Mouse (Mus musculus) small intestine, adult 2 months (tissue): ENCODE data around the gene Btg4.

Experiments
- CTCF ChIP-seq: fragments of 200-500 bp; IDR thresholded peaks from 2 replicates; pipeline ENCODE4 v1.5.1; 2012; ENCODE audit warnings: low read depth, mild to moderate bottlenecking, control low read depth, inconsistent platforms, low read length, moderate library complexity, mixed read lengths; ENCODE audit not compliant: insufficient replicate concordance, insufficient read length; ENCODE audit errors: extremely low read depth
- POLR2A ChIP-seq: fragments of 200-500 bp; IDR thresholded peaks from 2 replicates; pipeline ENCODE4 v1.6.1; 2012; ENCODE audit warnings: low read depth, mild to moderate bottlenecking, control low read depth, inconsistent platforms, low read length, moderate library complexity

DNA sequence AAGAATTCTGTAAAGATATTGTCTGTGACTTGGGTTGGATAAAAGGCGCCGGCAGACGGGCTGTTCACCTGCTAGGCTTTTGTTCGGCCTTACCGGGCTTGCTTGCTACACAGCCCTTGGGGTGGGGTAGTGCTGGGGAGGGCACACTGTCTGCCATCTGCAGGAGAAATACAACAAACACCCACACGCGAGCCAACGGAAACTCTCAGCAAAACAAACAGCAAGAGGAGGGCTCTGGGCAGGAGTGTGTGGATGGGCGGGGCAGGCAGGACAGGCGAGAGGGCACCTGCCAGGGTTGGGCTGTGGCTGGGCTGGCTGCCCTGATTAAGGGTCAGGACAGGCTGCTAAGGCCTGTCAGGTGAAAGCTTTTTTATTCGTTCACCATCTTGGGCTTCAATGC lies 107.3 kb downstream of the Btg4 start:
- TF ChIP-seq POLR2A = no peak
- no peak for TF ChIP-seq CTCF
